Mouse (Mus musculus) left cerebral cortex, adult 11 months (tissue): Measurements from ENCODE around the gene Serpina3n.
A peak's percentile ranks its signal among the peaks of the same experiment; 100 is the strongest.
"Not testable (repeated sequence)": the region's sequence is repeated elsewhere in the genome, so short reads cannot be mapped to it uniquely, and the experiment has no call there.

Experiments used
- DNase-seq: peaks from one replicate; pipeline ENCODE4 v3.0.0; 2022; ENCODE audit warnings: low spot score

Gene Serpina3n

GRCm38 (mm10) chr12:104406454-104406885 lies at the start of gene Serpina3n:
Serpina3n (plus strand) TSS chr12:104406729.
- no peak for DNase-seq

GRCm38 (mm10) chr12:104369986-104370385 lies 36.5 kb upstream of the Serpina3n start:
- DNase-seq = no peak

GRCm38 (mm10) chr12:104377179-104377578 lies 29.4 kb upstream of the Serpina3n start:
- not testable (repeated sequence) for DNase-seq

GRCm38 (mm10) chr12:104378351-104378750 lies 28.2 kb upstream of the Serpina3n start:
- DNase-seq = not testable (repeated sequence)

- DNase-seq = not testable (repeated sequence)
Observed at GRCm38 (mm10) chr12:104378815-104379214, 27.7 kb upstream of the Serpina3n start.

GRCm38 (mm10) chr12:104379856-104380255 lies 26.7 kb upstream of the Serpina3n start:
- DNase-seq = no peak

- DNase-seq = not testable (repeated sequence)
Observed at GRCm38 (mm10) chr12:104381071-104381604, 25.4 kb upstream of the Serpina3n start.

GRCm38 (mm10) chr12:104385987-104386386 lies 20.5 kb upstream of the Serpina3n start:
- DNase-seq = not testable (repeated sequence)

- DNase-seq = not testable (repeated sequence)
Observed at GRCm38 (mm10) chr12:104386878-104387277, 19.7 kb upstream of the Serpina3n start.

- no peak for DNase-seq
Observed at GRCm38 (mm10) chr12:104388477-104388876, 18.1 kb upstream of the Serpina3n start.

GRCm38 (mm10) chr12:104391057-104391456 lies 15.5 kb upstream of the Serpina3n start:
- not testable (repeated sequence) for DNase-seq

GRCm38 (mm10) chr12:104403968-104404367 lies 2.6 kb upstream of the Serpina3n start:
- DNase-seq = no peak

- DNase-seq = no peak
Observed at GRCm38 (mm10) chr12:104412507-104412906, 6.0 kb downstream of the Serpina3n start.

GRCm38 (mm10) chr12:104414576-104414975 lies 8.0 kb downstream of the Serpina3n start:
- DNase-seq = no peak

- peak; percentile 74 for DNase-seq
Observed at GRCm38 (mm10) chr12:104415625-104416315, 9.2 kb downstream of the Serpina3n start.

GRCm38 (mm10) chr12:104418340-104419135 lies 12.0 kb downstream of the Serpina3n start:
- peak; percentile 48 for DNase-seq

- no peak for DNase-seq
Observed at GRCm38 (mm10) chr12:104419136-104419462, 12.6 kb downstream of the Serpina3n start.

- no peak for DNase-seq
Observed at GRCm38 (mm10) chr12:104422615-104423392, 16.3 kb downstream of the Serpina3n start.

- DNase-seq = no peak
Observed at GRCm38 (mm10) chr12:104425591-104425990, 19.1 kb downstream of the Serpina3n start.

GRCm38 (mm10) chr12:104426915-104427314 lies 20.4 kb downstream of the Serpina3n start:
- no peak for DNase-seq

GRCm38 (mm10) chr12:104431359-104431758 lies 24.8 kb downstream of the Serpina3n start:
- DNase-seq = no peak

- DNase-seq = no peak
Observed at GRCm38 (mm10) chr12:104433214-104433613, 26.7 kb downstream of the Serpina3n start.
